Mouse (Mus musculus): Measurements from ENCODE around the gene Tomt.

DNA sequence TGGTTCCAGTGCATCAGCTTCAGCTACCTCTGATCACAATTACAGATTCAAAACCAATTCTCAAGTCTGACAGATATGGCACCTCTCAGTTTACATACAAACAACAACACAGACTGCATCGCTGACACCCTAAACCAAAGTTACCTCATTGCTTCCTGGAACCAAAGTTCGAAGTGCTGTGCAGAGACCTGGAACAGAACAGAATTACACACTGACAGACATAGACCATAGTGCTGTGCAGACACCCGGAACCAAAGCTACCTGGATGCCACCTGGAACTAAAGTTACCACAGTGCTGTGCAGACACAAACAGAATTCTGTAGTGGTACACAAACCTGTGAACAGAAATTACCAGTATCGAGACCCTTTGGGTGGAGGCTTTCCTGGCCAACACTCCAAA is 33.6 kb upstream of the Tomt start:
- TF ChIP-seq CTCF (IDR thresholded peaks at IDR 0.05; ENCODE audit: insufficient read depth, low read depth, low read length) = no peak
- TF ChIP-seq POLR2A (IDR thresholded peaks at IDR 0.05; ENCODE audit: insufficient read depth, low read depth, low read length) = no peak

All from olfactory bulb, adult 2 months (tissue).